Mouse (Mus musculus) ES-Bruce4 (cell line): Measurements from ENCODE around the gene Lrrc40.

Experiments used
- CTCF ChIP-seq: IDR thresholded peaks from one replicate; pipeline ENCODE4 v1.8.1; 2011; ENCODE audit warnings: low read depth, low read length
- POLR2A ChIP-seq: IDR thresholded peaks from one replicate; pipeline ENCODE4 v1.8.1; 2011; ENCODE audit warnings: low read length; ENCODE audit not compliant: insufficient read depth

- TF ChIP-seq CTCF (no peak), POLR2A (no peak)
These were observed 40.4 kb downstream of the Lrrc40 start for GRCm38 (mm10) chr3:158076685-158077379.
